Mouse (Mus musculus) large intestine, adult 2 months (tissue): ENCODE measurements around the gene Tle3. TPM values are rescaled to one million over a fixed set of nuclear protein-coding genes. Genes with fewer than 3 reads are reported as not detected.

Experiments used
- DNase-seq: peaks from one replicate; pipeline ENCODE4 v3.0.0-alpha.2; 2012; ENCODE audit warnings: low read depth, low spot score
- WGBS: fragments of 180-500 bp; shearing (Covaris S2); methylation state at CpG from one replicate; pipeline ENCODE4 v1.1.7; 2018; 5-methylcytosine and 5-hydroxymethylcytosine counted together
- polyA plus RNA-seq: library from polyadenylated mRNA; depleted of rRNA; stranded (reverse); fragments of >200 nt; gene quantifications from 2 replicates; pipeline ENCODE4 v1.2.3, GENCODE M21; 2012

Gene Tle3
- polyA plus RNA-seq, 1 experiment: 55.5 TPM

DNA sequence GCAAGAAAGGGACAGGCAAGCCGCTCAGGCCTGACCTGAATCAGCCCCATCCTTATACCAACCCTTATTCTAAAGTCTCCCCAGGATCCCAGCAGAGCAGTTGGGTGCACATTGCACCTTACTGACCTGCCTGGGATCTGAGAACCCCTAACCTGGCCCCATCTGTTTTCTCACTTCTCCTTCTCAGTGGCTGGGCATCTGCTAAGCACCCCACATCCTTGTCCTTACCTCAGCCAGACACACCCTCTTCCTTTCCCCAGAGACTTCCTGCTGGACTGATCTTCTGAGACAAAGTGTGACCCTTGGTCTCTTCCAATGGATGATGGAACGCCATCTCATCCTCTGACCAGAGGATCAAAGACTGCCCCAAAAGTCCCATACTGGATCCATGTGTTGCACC lies 74.8 kb downstream of the Tle3 start:
- 68% methylated on average over 2 of the region's 2 CpGs for WGBS
- DNase-seq: no peak

- WGBS: 55% methylated on average over 5 of the region's 5 CpGs
- no peak for DNase-seq
These were observed 77.3 kb downstream of the Tle3 start for GRCm38 (mm10) chr9:61449363-61449904.

DNA sequence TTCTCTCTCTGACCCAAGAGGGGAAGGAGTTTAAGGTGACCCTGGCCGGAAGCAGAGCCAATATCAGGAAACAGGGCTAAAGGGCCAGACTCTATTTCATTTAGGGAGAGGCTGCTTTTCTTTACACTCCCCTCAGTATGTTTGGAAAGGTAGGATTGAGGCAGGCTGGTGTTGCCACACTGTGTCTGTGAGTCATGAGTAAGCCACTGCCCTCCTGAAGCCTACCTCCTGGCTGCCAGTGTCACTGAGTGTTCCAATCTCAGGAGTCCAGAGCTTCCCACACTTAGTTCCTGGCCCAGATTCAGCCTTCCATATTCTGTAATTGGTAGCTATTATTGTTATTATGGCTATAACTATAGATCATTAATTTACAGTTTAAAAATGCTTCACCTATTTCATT lies 79.9 kb downstream of the Tle3 start:
- 77% methylated on average over 1 of the region's 1 CpGs for WGBS
- no peak for DNase-seq

GRCm38 (mm10) chr9:61455861-61456261 lies 83.7 kb downstream of the Tle3 start:
- DNase-seq: no peak
- 77% methylated on average over 6 of the region's 6 CpGs for WGBS

DNA sequence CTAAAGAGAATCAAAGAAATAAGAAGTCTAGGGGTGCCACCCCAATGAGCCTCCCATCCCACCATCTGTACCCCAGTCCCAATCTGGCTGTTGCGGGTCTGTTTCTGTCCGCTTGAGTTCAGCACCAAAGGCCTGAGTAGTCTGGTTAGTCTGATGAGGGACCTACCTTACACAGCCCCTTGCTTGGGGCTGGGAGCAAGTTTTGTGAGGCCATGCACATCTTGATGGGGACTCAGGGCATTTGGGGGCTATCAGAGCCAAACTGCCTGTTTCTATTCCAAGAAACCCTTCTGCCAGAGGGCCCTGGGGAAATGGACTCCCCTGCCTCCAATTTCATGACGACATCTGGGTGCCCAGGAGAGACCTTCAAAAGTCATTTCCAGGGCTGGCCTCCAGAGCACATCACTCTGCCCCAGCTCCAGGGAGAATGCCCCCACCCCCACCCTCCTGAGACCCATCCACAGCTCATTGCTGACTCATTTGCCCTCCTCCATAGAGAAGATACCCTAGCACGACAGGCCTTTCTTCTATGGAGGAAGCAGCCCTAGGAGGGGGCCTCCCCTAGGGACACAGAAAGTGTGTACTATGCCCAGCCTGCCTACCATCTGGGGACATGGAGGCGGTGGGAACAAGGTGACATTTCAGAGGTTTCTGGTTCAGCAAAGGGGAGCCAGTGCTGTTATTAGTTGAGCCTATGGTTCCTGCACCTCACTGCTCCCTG lies 84.4 kb downstream of the Tle3 start:
- no peak for DNase-seq
- WGBS: 84% methylated on average over 5 of the region's 5 CpGs

DNA sequence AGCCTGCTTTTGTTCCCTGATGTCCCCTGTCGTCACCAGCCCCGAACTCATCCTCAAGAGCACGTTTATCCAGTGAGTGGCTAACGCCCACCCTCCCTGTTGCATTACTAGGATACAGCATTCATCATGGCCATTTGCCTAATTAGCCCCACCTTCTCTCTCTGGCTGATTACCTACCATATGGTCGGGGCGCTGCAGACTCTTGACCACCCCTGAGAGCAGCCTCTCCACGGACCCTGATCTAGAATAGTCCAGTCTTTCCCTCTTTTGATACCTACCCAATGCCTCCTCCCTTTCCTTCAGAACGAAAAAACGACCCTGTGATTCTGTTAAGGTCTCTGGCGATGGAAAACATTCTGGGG lies 85.0 kb downstream of the Tle3 start:
- DNase-seq: no peak
- 59% methylated on average over 10 of the region's 10 CpGs for WGBS

DNA sequence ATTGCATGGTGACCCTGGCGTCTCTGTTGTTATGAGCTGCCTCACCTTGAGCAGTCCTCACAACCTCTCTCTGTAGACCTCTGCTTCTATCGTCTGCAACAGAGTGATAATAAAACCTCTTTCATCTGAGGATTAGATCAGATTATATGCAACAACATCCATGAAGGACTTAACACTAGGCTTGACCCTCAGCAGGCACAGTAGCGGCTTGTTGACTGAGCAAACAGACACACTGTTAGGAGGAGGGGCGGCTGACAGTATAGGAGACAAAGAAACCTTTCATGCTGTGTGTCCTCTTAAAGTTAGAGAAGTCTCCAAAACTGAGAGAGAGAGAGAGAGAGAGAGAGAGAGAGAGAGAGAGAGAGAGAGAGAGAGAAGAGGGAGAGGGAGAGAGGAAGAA lies 89.7 kb downstream of the Tle3 start:
- WGBS: 25% methylated on average over 4 of the region's 4 CpGs
- DNase-seq: no peak

GRCm38 (mm10) chr9:61467436-61467835 lies 95.3 kb downstream of the Tle3 start:
- 79% methylated on average over 3 of the region's 3 CpGs for WGBS
- no peak for DNase-seq
